Mouse (Mus musculus): ENCODE data around the gene Erbb4. TPM values are rescaled to one million over a fixed set of nuclear protein-coding genes. Genes with fewer than 3 reads are reported as not detected.
A peak's percentile ranks its signal among the peaks of the same experiment; 100 is the strongest.

The Erbb4 gene
- 0.59 and 0.60 TPM in 2 replicates for total RNA-seq (2021)
- long read RNA-seq, experiment 1, result 0 reads
- long read RNA-seq, experiment 2, partial matches to known transcripts, result 0 of 1 reads
- long read RNA-seq, experiment 2, other reads (novel, unspliced or antisense), result 1 of 1 reads

DNA sequence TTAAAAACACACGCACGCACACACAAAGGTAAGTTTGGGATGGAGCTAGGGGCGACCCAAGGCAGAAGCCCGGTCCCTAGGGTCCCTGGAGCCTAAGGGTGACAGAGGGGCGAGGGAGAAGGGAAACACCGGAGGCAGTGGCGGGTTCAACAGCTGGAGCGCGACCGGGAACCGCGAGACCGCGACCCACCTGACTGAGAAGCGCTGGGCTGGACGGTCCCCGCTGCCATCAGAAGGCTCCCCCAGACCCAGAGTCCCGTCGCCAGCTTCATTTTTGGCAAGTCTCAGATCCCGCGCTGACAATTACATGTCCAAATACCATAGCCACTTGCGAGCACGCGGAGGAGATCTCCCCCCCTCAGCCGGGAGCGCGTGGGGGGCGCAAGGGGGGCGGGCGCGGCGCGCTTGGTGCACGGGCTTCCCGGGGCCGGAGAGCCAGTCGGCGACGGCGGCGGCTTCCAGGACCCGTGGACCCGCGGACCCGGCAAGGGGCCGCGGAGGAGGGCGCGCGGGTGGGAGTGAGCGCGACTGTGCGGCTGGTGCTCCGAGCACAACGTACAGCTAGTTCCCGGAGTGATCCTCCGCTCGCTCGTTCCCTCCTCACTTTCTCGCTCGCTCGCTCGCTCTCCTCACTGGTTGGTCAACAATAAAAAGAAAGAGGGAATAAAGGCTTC is at the start of gene Erbb4:
Gene Erbb4 (minus strand): TSS at position 575 of the 674 bp plus-strand sequence.
- peak; percentile 11 for DNase-seq

DNA sequence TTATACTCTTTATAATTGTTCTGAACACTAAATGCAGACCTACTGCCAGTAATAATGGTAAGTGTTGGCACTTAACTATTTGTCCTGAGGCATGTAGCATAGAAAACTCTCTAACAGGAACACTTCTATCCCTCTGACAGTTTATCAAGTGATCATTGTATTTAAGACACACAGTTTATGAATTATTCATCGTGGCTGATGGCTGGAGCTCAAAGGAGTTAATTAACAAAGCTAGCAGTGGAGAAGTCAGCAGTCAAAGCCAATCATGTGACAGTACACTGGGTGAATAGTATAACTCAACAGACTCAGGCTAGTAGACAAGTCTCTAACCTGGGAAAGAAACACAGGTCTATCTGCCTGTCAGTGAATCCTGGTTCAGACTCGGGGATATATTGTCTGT is 49.5 kb upstream of the Erbb4 start:
- no peak for DNase-seq

DNA sequence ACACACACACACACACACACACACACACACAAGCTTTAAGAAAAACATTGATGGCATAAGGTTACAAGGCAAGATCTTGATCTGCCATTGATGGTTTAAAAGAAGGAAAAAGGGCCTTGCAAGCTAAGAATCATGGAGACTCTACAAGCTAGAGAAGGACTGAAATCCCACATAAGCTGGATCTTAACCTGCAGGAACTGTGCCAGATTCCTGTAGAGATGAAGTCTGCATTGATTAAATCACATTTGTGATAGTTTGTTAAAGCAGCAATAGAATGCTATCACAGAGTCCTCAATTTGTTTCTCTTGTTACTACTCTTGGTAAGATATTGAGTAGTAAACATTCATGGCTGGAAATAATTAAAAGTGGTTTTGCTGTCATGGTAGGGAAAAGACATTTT is 33.5 kb upstream of the Erbb4 start:
- DNase-seq, result no peak

DNA sequence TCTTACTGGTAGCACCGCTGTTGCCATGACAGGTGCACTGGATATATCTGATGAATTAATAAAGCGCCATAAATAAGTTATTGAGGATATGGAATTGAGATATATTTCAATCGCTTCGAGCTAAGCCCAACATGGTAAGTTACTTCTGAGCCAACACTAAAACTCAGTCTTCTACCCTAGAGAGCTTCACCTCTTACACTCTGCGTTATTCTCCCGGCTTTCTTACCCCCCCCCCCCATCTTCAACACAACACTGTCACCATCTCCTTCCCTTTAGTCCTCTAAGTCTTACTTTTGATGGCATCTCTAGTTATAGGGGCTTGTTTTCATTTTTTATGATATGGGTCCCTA is 31.6 kb upstream of the Erbb4 start:
- DNase-seq, result no peak

DNA sequence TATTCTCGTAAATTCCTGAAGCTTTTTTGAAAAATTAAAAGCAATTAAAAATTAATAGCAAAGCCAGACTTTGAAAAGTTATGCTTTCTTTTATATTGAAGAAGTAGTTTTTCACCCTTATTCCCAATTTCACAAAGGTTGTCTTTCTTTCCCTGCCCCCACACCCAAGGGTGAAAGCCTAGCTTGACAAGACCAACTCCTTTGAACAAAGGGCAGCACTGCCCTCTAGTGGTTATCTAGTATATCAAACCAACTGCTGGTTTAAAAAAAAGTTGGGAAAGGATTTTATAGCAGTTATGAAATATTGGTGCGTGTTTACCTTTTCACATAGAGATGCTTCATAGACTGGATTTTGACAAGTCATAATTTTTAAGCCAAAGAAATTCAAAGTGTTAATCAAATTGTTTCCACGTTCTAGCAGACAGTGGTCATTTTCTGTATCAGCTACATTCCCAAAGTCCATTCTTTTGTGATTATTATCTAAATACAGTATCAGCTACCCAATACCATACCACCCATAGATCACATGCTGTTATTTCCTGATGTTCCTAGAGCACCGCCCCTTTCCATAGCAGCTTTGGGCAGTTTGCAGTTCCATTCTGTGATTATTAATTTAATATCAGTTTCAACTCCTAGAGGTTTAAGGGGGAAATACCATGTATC is 31.1 kb upstream of the Erbb4 start:
- peak; percentile 77 for DNase-seq

DNA sequence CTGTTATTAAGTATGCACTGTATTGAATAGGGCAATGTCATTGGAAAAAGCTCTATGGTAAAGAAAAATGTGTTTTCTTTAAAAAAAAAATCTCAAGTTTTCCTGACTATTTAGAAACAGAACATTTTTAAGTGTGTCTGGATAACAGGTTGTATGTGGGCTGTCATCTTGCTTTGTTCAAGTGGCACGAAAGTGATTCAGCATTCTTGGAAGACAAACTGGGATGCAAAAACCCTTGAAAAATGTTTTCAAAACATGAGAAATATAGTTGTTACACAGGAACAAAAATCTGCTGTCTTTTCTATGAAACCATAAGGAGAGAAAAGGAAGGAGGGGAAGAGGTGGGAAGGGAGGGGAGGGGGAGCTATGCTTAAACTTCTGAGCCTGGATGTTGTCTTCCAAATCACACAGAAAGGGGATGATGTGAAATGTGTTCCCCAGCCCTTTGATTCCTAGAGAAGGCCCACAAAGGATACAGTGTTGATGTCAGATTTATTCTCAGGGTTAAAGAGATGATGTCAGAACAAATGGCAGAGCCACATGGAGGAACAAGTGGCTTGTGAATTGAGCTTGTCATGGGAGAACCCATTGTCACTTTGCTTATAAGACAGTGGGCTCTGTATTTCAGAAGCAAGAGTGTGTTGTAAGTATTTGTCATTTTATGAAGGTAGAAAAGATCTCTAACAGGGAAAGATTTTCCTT is 16.4 kb upstream of the Erbb4 start:
- DNase-seq, result no peak

DNA sequence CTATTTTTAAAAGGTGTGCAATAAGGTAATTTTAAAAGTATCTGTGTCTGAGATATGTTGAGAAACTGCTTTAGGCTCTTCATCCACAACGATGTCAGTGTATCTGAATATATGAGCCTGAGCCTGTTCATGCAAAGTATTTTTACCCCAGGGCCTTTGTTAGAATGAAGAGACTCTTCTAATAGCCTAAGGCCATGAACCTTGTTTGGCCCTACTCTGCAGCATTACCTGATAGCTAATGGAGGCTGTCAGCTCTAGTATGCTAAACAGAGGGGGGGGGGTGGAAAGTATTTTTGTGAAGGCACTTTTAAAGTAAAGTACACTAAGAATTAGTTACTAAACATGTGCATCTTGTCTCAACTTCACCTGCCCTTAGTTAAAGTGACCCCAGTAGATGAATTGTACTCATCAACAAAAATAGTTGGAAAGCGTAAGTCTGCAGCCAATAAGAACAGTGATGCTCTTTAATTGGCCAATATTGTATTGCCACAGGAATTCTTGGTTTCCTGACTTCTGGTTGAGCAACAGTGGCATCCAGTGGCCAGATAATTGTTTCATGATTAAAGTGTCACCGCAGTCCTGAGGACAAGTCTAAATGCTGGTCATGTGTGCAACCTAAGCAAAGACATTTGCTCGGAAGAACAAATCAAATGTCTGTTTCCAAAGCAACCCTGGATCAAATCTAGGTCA is 10.5 kb upstream of the Erbb4 start:
- DNase-seq, result peak; percentile 10

DNA sequence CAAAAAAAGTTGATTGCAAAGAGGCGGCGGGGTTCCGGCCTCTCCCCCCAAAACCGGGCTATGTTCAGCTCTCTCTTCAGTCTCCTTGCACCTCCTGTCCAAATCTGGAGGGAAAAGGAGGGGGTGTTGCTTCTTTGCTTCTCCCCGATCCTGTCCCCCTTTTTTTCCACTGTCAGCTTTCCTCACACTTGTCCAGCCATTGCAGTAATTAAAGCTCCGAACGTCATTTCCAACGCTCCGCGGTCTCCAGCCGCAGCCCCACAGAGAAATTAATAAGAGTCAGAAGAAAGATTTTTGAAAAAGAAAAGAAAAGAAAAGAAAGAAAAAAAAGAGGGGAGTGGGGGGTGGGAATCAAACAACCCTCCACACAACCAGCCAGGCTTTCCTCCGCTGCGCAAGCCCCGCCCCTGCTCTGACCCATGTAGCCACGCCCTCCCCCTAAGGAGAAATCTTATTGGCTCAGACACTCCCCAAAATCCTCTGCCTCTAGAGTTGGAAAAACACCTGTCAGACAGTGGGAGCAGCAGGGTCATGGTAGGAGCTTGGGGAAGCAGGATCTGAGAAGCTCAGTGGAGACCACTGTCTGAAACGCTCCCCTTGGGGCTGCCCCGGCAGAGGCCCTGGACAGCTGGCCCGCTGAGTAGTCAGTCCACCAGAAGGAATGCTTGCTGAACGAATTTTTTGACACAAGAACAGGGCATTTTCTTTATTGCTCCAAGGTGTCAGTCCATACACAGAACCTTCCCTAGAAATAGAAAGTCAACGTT is 483 bp upstream of the Erbb4 start:
- peak; percentile 59 for DNase-seq

DNA sequence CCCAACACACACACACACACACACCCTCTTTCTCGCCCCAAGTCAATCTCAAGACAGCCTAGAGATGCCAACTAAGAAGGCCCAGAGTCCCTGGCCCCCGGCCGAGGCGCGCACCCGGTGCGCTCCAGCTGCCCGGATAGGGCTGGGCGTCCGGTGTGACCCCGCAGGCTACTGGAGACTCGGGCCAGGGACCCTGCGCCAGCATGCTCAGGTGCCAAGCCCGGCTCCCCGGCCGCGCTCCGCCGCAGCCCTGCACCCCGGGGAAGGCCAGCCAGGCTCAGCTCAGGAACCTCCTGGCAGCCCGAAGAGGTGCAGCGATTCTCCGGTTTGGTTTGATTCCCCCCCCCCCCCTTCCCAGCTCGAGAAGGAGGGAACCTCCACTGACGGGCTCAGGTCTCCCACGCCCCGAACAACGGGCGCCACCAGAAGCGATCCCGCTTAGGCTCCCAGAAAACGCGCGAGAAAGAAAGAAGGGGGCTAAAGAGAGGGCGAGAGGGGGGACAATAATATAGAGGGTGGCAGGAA is 860 bp downstream of the Erbb4 start:
- peak; percentile 21 for DNase-seq

DNA sequence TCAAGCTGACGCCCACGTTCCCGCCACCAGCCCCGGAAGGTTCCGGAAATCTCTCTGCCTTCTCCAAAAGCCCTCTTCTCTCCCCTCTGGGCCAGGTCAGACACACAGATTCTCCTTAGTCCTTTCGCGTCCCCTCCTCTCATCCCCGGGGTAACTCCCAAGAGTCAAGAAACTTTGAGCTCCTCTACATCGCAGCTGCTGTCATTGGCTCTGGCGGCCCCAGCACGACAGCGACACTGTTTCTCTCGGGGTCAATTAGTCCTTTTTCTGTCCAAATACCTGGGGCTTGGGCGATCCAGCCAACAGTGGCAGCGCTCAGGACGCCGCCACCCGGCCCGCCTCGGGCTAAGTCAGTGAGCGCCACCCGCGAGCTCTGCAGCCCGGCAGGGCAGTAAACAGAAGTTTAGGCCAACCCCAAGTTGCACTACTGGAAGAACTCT is 1.5 kb downstream of the Erbb4 start:
- peak; percentile 47 for DNase-seq

DNA sequence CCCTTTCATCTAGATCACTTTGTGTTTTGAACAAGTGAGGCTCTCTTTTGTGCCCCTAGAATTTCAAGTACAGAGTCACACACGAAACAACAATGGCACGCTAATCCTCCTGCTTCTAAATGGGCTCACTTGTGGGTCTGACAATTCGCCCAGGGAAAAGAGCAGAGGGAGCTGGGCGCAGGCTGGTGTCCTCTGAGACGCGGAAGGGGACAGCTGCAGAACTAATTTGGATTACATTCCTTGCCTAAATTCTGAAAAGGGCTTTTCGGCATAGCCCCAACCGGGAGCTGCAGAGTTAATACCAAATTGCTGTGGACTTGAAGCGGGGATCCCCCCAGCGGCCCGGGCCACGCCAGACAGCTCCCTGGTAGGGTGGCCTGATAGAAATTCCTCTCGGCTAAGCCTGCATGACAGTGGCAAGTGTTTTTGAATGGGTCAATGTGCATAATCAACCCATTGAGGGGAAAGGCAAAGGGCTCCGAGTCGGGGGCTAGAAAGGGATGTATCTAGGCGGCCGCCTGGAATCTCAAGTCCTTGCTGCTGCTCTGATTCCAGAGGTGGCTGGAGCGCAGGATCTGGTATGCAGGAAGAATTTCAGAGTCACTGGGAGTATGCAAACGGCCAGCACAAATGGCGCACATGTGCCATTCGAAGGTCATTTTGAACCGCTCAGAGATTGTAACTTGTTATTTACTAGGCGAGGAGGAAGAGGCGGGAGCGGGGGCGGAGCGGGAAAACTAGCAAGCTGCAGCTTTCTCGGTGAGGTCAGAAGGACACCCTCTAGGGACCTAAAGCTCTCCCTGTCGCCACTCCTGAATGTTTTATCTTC is 2.2 kb downstream of the Erbb4 start:
- DNase-seq, result peak; percentile 49

DNA sequence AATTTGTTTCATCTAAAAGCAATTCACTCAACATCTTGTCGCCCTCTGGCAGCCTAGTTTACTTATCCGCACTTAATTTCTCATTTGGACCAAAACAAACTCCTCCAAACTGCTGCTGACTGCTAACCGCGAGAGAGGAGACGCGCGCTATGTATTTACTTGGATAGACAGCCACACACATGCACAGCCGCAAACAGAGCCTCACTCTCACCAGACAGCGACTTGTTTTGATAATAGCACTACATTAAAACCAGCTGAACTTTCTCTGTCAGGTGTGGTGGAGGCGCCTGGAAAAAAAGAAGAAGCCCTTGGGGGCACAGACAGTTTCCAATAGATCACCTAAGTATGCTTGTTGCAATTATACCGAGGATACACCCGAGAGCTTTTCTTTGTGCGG is 2.8 kb downstream of the Erbb4 start:
- DNase-seq, result no peak

DNA sequence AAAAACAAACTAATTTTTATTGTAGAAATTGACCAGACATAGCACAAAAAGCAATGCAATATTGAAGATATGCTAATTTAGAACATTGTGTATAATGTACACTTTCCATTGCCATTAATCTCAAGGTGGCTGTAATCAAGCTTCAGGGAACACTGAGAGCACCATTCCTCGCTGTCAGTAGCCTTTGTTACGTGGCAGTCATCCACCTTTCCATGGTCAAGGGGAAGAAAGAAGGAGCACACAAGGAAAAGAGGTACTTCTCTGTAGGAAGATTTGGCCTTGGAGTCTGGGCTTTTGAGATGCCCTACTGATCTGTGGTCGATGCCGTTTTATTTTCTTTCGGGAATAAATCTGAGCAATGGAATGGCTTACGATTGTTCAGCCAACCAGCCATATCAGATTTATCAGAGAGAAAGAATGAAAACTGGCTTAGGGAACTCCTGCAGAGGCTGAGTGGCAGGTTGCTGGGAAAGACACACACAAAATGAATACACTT is 4.6 kb downstream of the Erbb4 start:
- DNase-seq, result no peak

DNA sequence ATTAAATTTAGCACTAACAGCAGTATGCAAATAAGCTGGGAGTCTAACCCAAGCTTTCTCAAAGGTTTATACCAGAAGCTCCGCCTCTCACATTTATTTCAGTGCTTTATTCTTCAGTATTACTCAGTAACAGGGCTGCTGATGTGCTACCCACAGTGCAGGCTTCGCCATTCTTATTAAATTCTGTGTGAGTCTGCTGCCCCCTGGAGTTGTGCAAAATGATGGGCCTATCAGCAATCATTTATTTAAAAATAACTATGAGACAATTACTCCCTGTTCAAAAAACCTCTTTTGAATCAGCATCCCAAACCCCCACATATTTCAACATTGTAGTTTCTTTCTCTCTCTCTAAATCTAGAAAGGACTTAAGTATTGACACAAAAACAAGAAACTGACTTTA is 6.2 kb downstream of the Erbb4 start:
- DNase-seq, result no peak

DNA sequence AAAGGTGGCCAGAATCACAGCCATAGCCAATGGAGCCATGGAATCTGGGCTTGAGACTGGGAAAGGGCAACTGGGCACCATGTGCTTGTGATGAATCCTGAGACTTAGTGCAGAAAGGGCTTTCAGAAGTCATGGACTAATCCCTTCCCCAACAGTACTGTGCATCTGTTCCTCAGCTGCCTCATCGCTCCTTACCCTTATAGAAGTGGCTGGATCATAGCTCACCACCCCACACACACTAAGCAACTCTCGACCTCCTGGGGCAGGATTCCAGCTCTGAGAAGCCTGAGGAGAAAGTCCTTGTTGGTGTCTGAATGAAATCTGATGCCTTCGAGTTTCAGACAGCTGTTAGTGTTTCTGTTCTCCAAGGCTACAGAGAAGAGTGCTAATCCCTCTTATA is 14.8 kb downstream of the Erbb4 start:
- no peak for DNase-seq

DNA sequence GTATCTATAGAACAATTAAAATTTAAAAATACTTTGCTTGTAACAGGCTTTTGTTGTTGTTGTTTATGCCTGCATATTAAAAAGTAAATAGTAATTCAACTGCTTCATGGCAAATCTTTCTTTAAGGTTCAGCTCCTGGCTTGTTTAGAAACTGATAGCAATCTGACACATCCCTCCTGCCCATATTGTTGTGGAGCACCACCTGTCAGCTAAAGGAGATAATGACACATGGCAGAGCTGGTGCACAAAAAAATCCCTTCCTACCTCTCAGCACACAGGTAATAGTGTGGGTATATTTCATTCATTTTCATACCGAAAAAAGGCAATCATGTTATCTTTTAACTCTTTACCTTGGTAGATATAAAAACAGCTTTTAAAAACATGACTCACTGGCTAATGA is 18.5 kb downstream of the Erbb4 start:
- no peak for DNase-seq

DNA sequence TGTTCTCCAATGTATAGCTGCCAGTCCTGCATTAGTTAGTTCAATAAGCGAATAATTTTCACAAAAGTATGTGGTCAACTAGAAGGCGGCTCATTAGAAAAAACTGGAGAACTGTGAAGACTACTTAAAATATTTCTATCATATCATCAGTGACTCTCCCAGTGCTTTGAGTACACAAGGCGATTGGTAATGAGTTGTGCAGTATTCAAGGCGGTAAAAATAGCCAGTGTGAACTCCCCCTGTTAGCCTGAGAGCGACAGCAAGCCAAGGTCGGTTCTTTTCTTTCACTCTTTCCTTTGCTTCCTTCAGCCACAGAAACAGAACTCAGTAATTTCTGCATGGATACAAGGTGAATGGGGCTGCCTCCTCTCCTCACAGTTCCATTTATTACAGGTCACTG is 22.1 kb downstream of the Erbb4 start:
- no peak for DNase-seq

DNA sequence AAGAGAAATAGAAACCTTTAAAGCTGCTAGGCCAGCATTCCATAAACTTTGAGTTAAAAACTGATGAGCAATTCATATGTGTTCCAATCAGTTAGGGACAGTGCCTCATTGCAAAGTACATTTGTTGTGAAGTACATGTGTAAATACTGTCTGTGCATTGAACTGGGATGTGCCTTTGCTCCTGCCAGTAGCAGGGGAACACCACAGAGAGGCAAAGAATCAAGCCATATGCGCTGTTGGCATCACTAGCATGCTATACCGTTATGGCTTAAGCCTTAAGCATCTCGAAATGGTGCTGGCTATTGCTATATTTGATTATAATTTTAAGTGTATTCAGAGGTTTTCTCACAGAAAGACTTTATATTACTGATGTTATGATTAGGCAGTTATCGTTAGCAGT is 58.9 kb downstream of the Erbb4 start:
- no peak for DNase-seq

DNA sequence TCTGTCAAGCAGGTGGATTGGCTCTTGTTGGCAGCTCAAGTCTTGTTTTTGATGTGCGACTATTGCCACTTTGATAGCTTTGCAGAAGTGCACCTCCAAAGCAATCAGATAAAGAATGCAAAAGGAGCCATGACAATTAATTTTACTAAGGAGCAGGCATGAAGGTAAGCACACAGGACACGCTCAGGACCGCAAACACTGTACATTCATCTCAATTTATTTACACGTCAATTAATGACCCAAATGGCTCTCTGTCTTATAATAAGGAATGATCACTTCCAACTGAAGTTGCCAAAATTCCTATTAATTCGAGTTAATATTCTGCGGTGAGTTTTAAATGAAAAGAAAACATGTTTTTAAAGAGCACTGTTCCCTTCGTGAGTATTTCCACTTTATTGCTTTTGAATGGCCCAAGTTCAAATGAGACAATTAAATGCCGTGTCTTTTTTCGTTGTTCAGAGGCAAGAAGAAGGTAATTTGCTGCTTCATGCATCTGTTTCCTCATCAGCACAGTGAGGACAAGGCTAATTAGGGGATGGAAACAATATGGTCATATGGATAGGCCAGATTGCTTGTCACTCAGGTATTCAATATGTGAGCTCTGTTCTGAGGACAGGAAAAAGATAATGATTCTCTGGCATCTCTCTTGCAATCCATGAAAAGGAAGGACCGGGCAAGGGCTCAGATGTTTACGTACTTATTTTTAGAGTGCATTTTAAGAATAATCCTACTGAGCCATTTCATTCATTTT is 61.5 kb downstream of the Erbb4 start:
- no peak for DNase-seq

DNA sequence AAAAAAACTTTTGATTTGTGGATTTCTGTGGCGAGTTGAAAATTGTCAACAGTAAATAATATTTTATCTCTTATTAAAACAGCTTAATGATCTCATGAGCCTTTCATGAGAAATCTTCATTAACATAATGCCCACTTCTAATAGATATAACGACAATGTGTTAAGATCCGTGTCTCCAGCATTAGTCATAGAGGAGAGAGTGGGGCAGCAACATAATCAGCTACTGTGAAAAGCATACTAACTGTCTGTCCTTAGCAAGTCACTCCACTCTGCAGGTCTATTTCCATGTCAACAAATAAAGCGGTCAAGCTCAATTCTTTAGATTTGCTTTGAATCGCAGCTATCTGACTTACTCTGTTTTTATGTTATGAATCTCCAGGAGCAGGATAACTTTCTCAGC is 80.0 kb downstream of the Erbb4 start:
- no peak for DNase-seq

Measured in adrenal gland, postnatal 14 days (tissue).